ENCODE assay signal across 8 mouse cellular contexts in genomic region chr17:26584558-26585136, GRCm38 (mm10). TPM values are rescaled to one million over a fixed set of nuclear protein-coding genes. Genes with fewer than 3 reads are reported as not detected.
DNase-seq lines count a peak whose midpoint lies in the region; ATAC-seq and TF ChIP-seq lines count a peak whose summit lies in the region.

No protein-coding gene starts in this region.

- H3K4me1 ChIP-seq in midbrain, embryonic 10.5 days: peaks cover 17% of the 10 kb centered on the region
- no peaks in the 10 kb centered on the region for H3K4me1 ChIP-seq in midbrain, embryonic 11.5 days (ENCODE audit: control insufficient read depth, insufficient read depth, low read length)
- no peaks in the 10 kb centered on the region for H3K4me1 ChIP-seq in forebrain, embryonic 14.5 days (ENCODE audit: control insufficient read depth, insufficient read depth, low read length)
- peaks cover 25% of the 10 kb centered on the region for H3K4me1 ChIP-seq in limb, embryonic 13.5 days

- H3K9me3 ChIP-seq in midbrain, embryonic 10.5 days (replicated peaks): no peaks in the 10 kb centered on the region
- no peaks in the 10 kb centered on the region for H3K9me3 ChIP-seq in midbrain, embryonic 11.5 days (ENCODE audit: control insufficient read depth, low read length)
- H3K9me3 ChIP-seq in forebrain, embryonic 14.5 days (replicated peaks; ENCODE audit: control insufficient read depth, low read length): no peaks in the 10 kb centered on the region
- no peaks in the 10 kb centered on the region for H3K9me3 ChIP-seq in limb, embryonic 13.5 days

- 74% methylated on average over 15 of the region's 15 CpGs for WGBS in midbrain, embryonic 10.5 days
- WGBS in midbrain, embryonic 11.5 days: 71% methylated on average over 15 of the region's 15 CpGs
- 74% methylated on average over 15 of the region's 15 CpGs for WGBS in forebrain, embryonic 14.5 days
- 60% methylated on average over 15 of the region's 15 CpGs for WGBS in limb, embryonic 13.5 days

- no peak overlapping the region for H3K4me2 ChIP-seq in midbrain, embryonic 11.5 days
- no peak overlapping the region for H3K4me2 ChIP-seq in forebrain, embryonic 14.5 days (ENCODE audit: low read length)
- H3K4me2 ChIP-seq in limb, embryonic 13.5 days (replicated peaks): peak overlapping the region; percentile 21
- H3K4me2 ChIP-seq in myocyte (ENCODE audit: low read depth): peak overlapping the region; percentile 75

- H3K27ac ChIP-seq in midbrain, embryonic 10.5 days (replicated peaks): no peak overlapping the region
- H3K27ac ChIP-seq in midbrain, embryonic 11.5 days (ENCODE audit: low read depth, low read length): no peak overlapping the region
- no peak overlapping the region; the same call in 1 of the 2 replicates for H3K27ac ChIP-seq in forebrain, embryonic 14.5 days (ENCODE audit: low read depth, low read length)
- peak overlapping the region; percentile 69; the same call in 1 of the 2 replicates for H3K27ac ChIP-seq in limb, embryonic 13.5 days

- DNase-seq in midbrain, embryonic 10.5 days (ENCODE audit: low spot score): peak; percentile 28
- no peak for DNase-seq in midbrain, embryonic 11.5 days (ENCODE audit: low spot score, missing footprints)
- DNase-seq in forebrain, embryonic 14.5 days (ENCODE audit: low spot score): peak; percentile 31
- DNase-seq in heart, postnatal 4 days: peak; percentile 89
- no peak for DNase-seq in c-Kit-positive CD71-positive TER-119-positive erythroid progenitor cells, embryonic 14.5 days (ENCODE audit: low spot score)

- peaks cover 36% of the 10 kb centered on the region for H3K79me2 ChIP-seq in myocyte (ENCODE audit: control insufficient read depth, insufficient read depth)

- no peak overlapping the region for H3K4me3 ChIP-seq in midbrain, embryonic 10.5 days
- no peak overlapping the region for H3K4me3 ChIP-seq in midbrain, embryonic 11.5 days (ENCODE audit: low read depth, low read length)
- no peak overlapping the region for H3K4me3 ChIP-seq in forebrain, embryonic 14.5 days (ENCODE audit: low read depth, low read length)
- H3K4me3 ChIP-seq in limb, embryonic 13.5 days: no peak overlapping the region
- H3K4me3 ChIP-seq in myocyte: peak overlapping the region; percentile 3

- H3K36me3 ChIP-seq in midbrain, embryonic 10.5 days: peaks cover 92% of the 10 kb centered on the region
- no peaks in the 10 kb centered on the region for H3K36me3 ChIP-seq in midbrain, embryonic 11.5 days (ENCODE audit: control insufficient read depth, insufficient read depth, low read length)
- H3K36me3 ChIP-seq in forebrain, embryonic 14.5 days (ENCODE audit: control insufficient read depth, insufficient read depth, low read length): peaks cover 7% of the 10 kb centered on the region; the same call in 1 of the 2 replicates
- peaks cover 40% of the 10 kb centered on the region for H3K36me3 ChIP-seq in limb, embryonic 13.5 days
- H3K36me3 ChIP-seq in myocyte (ENCODE audit: control insufficient read depth, insufficient read depth): no peaks in the 10 kb centered on the region

- H3ac ChIP-seq in myocyte (ENCODE audit: control insufficient read depth, insufficient read length): no peak overlapping the region

- TF ChIP-seq POLR2A in myocyte (IDR thresholded peaks at IDR 0.05; ENCODE audit: insufficient read length, low read depth): peak; percentile 14

- ATAC-seq in midbrain, embryonic 11.5 days (ENCODE audit: low FRiP score): no peak
- peak; percentile 42; the same call in 1 of the 2 replicates for ATAC-seq in forebrain, embryonic 14.5 days
- peak; percentile 79 for ATAC-seq in limb, embryonic 13.5 days (ENCODE audit: low FRiP score, low read depth)
- no peak for ATAC-seq in CD4-positive, CD25-positive, alpha-beta regulatory T cell, adult 4 months

- no peak overlapping the region for H3K9ac ChIP-seq in midbrain, embryonic 11.5 days (ENCODE audit: low read length)
- no peak overlapping the region for H3K9ac ChIP-seq in forebrain, embryonic 14.5 days (ENCODE audit: low read length)
- no peak overlapping the region for H3K9ac ChIP-seq in limb, embryonic 13.5 days

- no peaks in the 10 kb centered on the region for H3K27me3 ChIP-seq in midbrain, embryonic 10.5 days (ENCODE audit: low read depth, poor library complexity, severe bottlenecking)
- no peaks in the 10 kb centered on the region for H3K27me3 ChIP-seq in midbrain, embryonic 11.5 days (ENCODE audit: control insufficient read depth, insufficient read depth, low read length)
- H3K27me3 ChIP-seq in forebrain, embryonic 14.5 days (replicated peaks; ENCODE audit: control insufficient read depth, insufficient read depth, low read length): no peaks in the 10 kb centered on the region
- no peaks in the 10 kb centered on the region for H3K27me3 ChIP-seq in limb, embryonic 13.5 days
- H3K27me3 ChIP-seq in myocyte (ENCODE audit: control insufficient read depth, insufficient read depth, insufficient read length): no peaks in the 10 kb centered on the region

TF ChIP-seq in myocyte, 11 proteins besides CTCF, POLR2A, EP300 and RAD21:
- peak in 2 of 3 experiments; percentile 80 to 81 for TF ChIP-seq MYOD1 (IDR thresholded peaks at IDR 0.05; ENCODE audit: control insufficient read depth in 1 of 3, insufficient read length in 2 of 3, low read depth in 2 of 3)
- no peak for TF ChIP-seq USF1 (IDR thresholded peaks at IDR 0.05; ENCODE audit: low read depth)
- TF ChIP-seq TCF12 (IDR thresholded peaks at IDR 0.05; ENCODE audit: insufficient read depth, poor library complexity, severe bottlenecking): peak; percentile 30
- TF ChIP-seq POLR2AphosphoS2 (IDR thresholded peaks at IDR 0.05; ENCODE audit: insufficient read length, low read depth): no peak
- no peak for TF ChIP-seq REST (IDR thresholded peaks at IDR 0.05; ENCODE audit: insufficient read depth, insufficient read length)
- TF ChIP-seq MAX (IDR thresholded peaks at IDR 0.05; ENCODE audit: low read depth): no peak
- no peak for TF ChIP-seq SRF (IDR thresholded peaks at IDR 0.05; ENCODE audit: control insufficient read depth, insufficient read length, low read depth)
- no peak for TF ChIP-seq CEBPB (IDR thresholded peaks at IDR 0.05; ENCODE audit: insufficient read depth, poor library complexity, severe bottlenecking)
- TF ChIP-seq TCF3 (IDR thresholded peaks at IDR 0.05; ENCODE audit: insufficient read length, low read depth): no peak
- TF ChIP-seq MYOG (IDR thresholded peaks at IDR 0.05; ENCODE audit: control insufficient read depth in 1 of 3, insufficient read depth in 1 of 3, insufficient read length in 2 of 3, low read depth in 2 of 3): peak in 2 of 3 experiments; percentile 38 to 89
- no peak for TF ChIP-seq E2F4 (IDR thresholded peaks at IDR 0.05; ENCODE audit: insufficient read depth)

RNA-seq across cellular contexts. Expression of gene Dusp1, which starts 22.7 kb away (rescaled TPM):
- polyA plus RNA-seq in midbrain, embryonic 10.5 days (2016; fragmentation: Nextera tagmentation; extraction: Ambion mirVana): 21.7 and 28.8 TPM in 2 replicates
- polyA plus RNA-seq in midbrain, embryonic 11.5 days (2014; fragmentation: Nextera tagmentation; extraction: Ambion mirVana): 30.2 TPM in 2 replicates
- polyA plus RNA-seq in forebrain, embryonic 14.5 days (2014; fragmentation: Nextera tagmentation; extraction: Ambion mirVana): 58.4 and 66.0 TPM in 2 replicates
- 10 to 100 TPM; 66.9 to 69.5 TPM for total RNA-seq in heart, postnatal 4 days (2021)
- 17.5 and 18.9 TPM in 2 replicates for polyA plus RNA-seq in limb, embryonic 13.5 days (2015; fragmentation: Nextera tagmentation; extraction: Ambion mirVana)
- 11.6 TPM for polyA plus RNA-seq in myocyte (2012; fragmentation: generic; extraction: Trizol)
- polyA plus RNA-seq in CD4-positive, CD25-positive, alpha-beta regulatory T cell, adult 4 months (2017; shearing (Covaris generic)): 10 to 100 TPM; 24.6 to 24.7 TPM

RNA-seq across cellular contexts. Expression of gene Ergic1, which starts 23.4 kb away (rescaled TPM):
- 104 and 113 TPM in 2 replicates for polyA plus RNA-seq in midbrain, embryonic 10.5 days (2016; fragmentation: Nextera tagmentation; extraction: Ambion mirVana)
- 129 and 130 TPM in 2 replicates for polyA plus RNA-seq in midbrain, embryonic 11.5 days (2014; fragmentation: Nextera tagmentation; extraction: Ambion mirVana)
- polyA plus RNA-seq in forebrain, embryonic 14.5 days (2014; fragmentation: Nextera tagmentation; extraction: Ambion mirVana): 126 and 134 TPM in 2 replicates
- total RNA-seq in heart, postnatal 4 days (2021): 100 to 1,000 TPM; 109 to 115 TPM
- 122 and 126 TPM in 2 replicates for polyA plus RNA-seq in limb, embryonic 13.5 days (2015; fragmentation: Nextera tagmentation; extraction: Ambion mirVana)
- 102 TPM for polyA plus RNA-seq in myocyte (2012; fragmentation: generic; extraction: Trizol)
- 10 to 100 TPM; 37.2 to 77.2 TPM for polyA plus RNA-seq in CD4-positive, CD25-positive, alpha-beta regulatory T cell, adult 4 months (2017; shearing (Covaris generic))

Comparison
In these comparisons a context has a peak if more than half of its experiments do, and no peak if none do; other contexts are left out.
1. DNase-seq: peak in midbrain, embryonic 10.5 days (single experiment), forebrain, embryonic 14.5 days (single experiment) and heart, postnatal 4 days (single experiment); none in midbrain, embryonic 11.5 days (single experiment) and c-Kit-positive CD71-positive TER-119-positive erythroid progenitor cells, embryonic 14.5 days (single experiment).
2. ATAC-seq: peak in forebrain, embryonic 14.5 days (single experiment) and limb, embryonic 13.5 days (single experiment); none in midbrain, embryonic 11.5 days (single experiment) and CD4-positive, CD25-positive, alpha-beta regulatory T cell, adult 4 months (single experiment).
3. H3K4me2 ChIP-seq: peak in limb, embryonic 13.5 days (single experiment) and myocyte (single experiment); none in midbrain, embryonic 11.5 days (single experiment) and forebrain, embryonic 14.5 days (single experiment).